23 mouse cellular contexts compared by ENCODE assay signal in the genomic region with DNA sequence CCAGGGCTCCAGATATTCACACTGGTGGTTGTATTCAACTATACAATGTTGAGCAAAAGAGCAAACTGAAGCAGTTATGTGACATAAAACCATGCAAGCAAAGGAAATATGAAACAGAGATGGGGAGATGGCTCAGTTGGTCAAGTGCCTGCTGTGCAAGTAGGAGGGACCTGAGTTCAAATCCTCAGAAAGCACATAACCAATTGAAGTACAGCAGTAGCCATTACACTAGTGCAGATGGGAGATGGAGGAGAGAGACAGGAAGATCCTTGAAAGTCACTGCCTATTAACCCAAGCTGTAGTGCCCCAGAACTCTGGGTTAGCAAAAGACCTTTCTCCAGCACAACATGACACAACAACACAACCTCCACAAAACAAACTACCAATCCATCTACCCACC.
"Had no signal": no experiment of that assay in that cellular context is flagged by ENCODE, and none has a peak within 500 bp of the region (broad histone marks: within the 10 kb centered on the region; RNA-seq: fewer than 3 reads in every experiment).

No protein-coding gene starts in this region.

- ATAC-seq: inflammation-experienced regulatory T-cells, adult 6 months; intestine, embryonic 15.5 days; intestine, postnatal 0 days had no signal

- H3K9me3 ChIP-seq: heart, embryonic 10.5 days; heart, embryonic 12.5 days; intestine, embryonic 15.5 days; limb, embryonic 10.5 days; limb, embryonic 12.5 days; liver, embryonic 13.5 days had no signal

- H3K27me3 ChIP-seq: heart, embryonic 12.5 days; intestine, embryonic 15.5 days; limb, embryonic 12.5 days; liver, embryonic 13.5 days had no signal

- H3K4me2 ChIP-seq: heart, embryonic 12.5 days; hindbrain, embryonic 14.5 days; intestine, embryonic 15.5 days; limb, embryonic 12.5 days; liver, embryonic 11.5 days; liver, embryonic 13.5 days had no signal

- H3K4me1 ChIP-seq: heart, embryonic 10.5 days; heart, embryonic 12.5 days; intestine, embryonic 15.5 days; liver, embryonic 13.5 days had no signal

- H3K9ac ChIP-seq: heart, embryonic 12.5 days; hindbrain, embryonic 14.5 days; intestine, embryonic 15.5 days; limb, embryonic 12.5 days; liver, embryonic 13.5 days had no signal

- H3K36me3 ChIP-seq: heart, embryonic 10.5 days; heart, embryonic 12.5 days; intestine, embryonic 15.5 days; limb, embryonic 10.5 days; limb, embryonic 12.5 days; liver, embryonic 13.5 days had no signal

- DNase-seq: gastrocnemius, adult 2 months; gastrocnemius, postnatal 10 days; gastrocnemius, postnatal 25 days; heart, adult 18-20 months; heart, postnatal 10 days; heart, postnatal 4 days; kidney, adult 18-20 months; kidney, adult 8-10 months; kidney, postnatal 14 days; liver; liver, embryonic 13.5 days had no signal

- H3K27ac ChIP-seq: gastrocnemius, adult 2 months; heart, embryonic 10.5 days; hindbrain, embryonic 14.5 days; intestine, embryonic 15.5 days; kidney, postnatal 0 days; layer of hippocampus, adult 2 months; left cerebral cortex, adult 2 months; limb, embryonic 10.5 days; limb, embryonic 12.5 days; liver, embryonic 13.5 days had no signal

- H3K4me3 ChIP-seq: gastrocnemius, adult 2 months; heart, embryonic 10.5 days; heart, embryonic 12.5 days; intestine, embryonic 15.5 days; layer of hippocampus, adult 2 months; left cerebral cortex, adult 2 months; limb, embryonic 10.5 days; limb, embryonic 12.5 days; liver, embryonic 13.5 days had no signal
